Mouse (Mus musculus) heart, postnatal 0 days (tissue): Measurements from ENCODE around the gene Mta2.

Experiments used
- CTCF ChIP-seq: IDR thresholded peaks from 2 replicates; pipeline ENCODE4 v1.5.1; 2016; ENCODE audit warnings: antibody characterized with exemption, control low read depth, low read depth
- EP300 ChIP-seq: IDR thresholded peaks from 2 replicates; pipeline ENCODE4 v1.6.1; 2016; ENCODE audit warnings: antibody characterized with exemption, low read depth

DNA sequence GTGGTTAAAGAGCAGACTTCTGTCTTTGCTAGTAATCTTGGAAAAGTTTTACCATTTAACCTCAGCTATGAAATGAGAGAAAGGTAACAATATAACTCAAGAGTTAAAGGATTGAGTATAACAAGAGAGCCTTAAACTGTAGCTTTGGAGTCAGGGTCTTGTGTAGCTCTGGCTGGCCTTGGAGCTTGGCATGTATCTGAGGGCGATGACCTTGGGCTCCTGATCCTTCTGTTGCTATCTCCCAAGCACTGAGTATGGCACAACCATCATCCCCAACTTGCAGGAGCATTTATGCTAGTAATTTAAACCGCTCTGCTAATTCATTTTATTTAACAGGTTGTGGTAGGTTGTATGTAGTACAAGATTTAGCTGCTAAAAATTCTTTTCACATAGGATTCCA lies 33.8 kb downstream of the Mta2 start:
- TF ChIP-seq CTCF: no peak
- TF ChIP-seq EP300: no peak
